Mouse (Mus musculus): Measurements from ENCODE around the gene Tcp10c. TPM values are rescaled to one million over a fixed set of nuclear protein-coding genes. Genes with fewer than 3 reads are reported as not detected.
"Not testable (repeated sequence)": the region's sequence is repeated elsewhere in the genome, so short reads cannot be mapped to it uniquely, and the experiment has no call there.

The Tcp10c gene
- polyA plus RNA-seq, 1 experiment from 2014 or later = 0.08 TPM

- POLR2A ChIA-PET; CTCF ChIA-PET; in situ Hi-C loops (cut with MboI; ENCODE audit: low pct_unique_long_range_greater_than_20kb); H3K27me3 ChIP-seq; DNase-seq (ENCODE audit: low read depth, low spot score); ATAC-seq: not testable (repeated sequence)
Observed at GRCm38 (mm10) chr17:13364196-13364595, 9.8 kb downstream of the Tcp10c start.

- DNase-seq (ENCODE audit: low read depth, low spot score); POLR2A ChIA-PET; in situ Hi-C loops (cut with MboI; ENCODE audit: low pct_unique_long_range_greater_than_20kb); H3K27me3 ChIP-seq; CTCF ChIA-PET; ATAC-seq: not testable (repeated sequence)
Observed at GRCm38 (mm10) chr17:13367181-13367580, 12.8 kb downstream of the Tcp10c start.

- ATAC-seq; H3K27me3 ChIP-seq; in situ Hi-C loops (cut with MboI; ENCODE audit: low pct_unique_long_range_greater_than_20kb); POLR2A ChIA-PET; DNase-seq (ENCODE audit: low read depth, low spot score); CTCF ChIA-PET: not testable (repeated sequence)
Observed at GRCm38 (mm10) chr17:13368658-13369057, 14.3 kb downstream of the Tcp10c start.

GRCm38 (mm10) chr17:13370746-13371145, 16.4 kb downstream of the Tcp10c start:
- H3K27me3 ChIP-seq; ATAC-seq; in situ Hi-C loops (cut with MboI; ENCODE audit: low pct_unique_long_range_greater_than_20kb); DNase-seq (ENCODE audit: low read depth, low spot score); CTCF ChIA-PET; POLR2A ChIA-PET: not testable (repeated sequence)

GRCm38 (mm10) chr17:13378341-13378740, 24.0 kb downstream of the Tcp10c start:
- H3K27me3 ChIP-seq; DNase-seq (ENCODE audit: low read depth, low spot score); CTCF ChIA-PET; POLR2A ChIA-PET; ATAC-seq; in situ Hi-C loops (cut with MboI; ENCODE audit: low pct_unique_long_range_greater_than_20kb): not testable (repeated sequence)

- in situ Hi-C loops (cut with MboI; ENCODE audit: low pct_unique_long_range_greater_than_20kb); H3K27me3 ChIP-seq; ATAC-seq; POLR2A ChIA-PET; CTCF ChIA-PET; DNase-seq (ENCODE audit: low read depth, low spot score): not testable (repeated sequence)
Observed at GRCm38 (mm10) chr17:13379951-13380615, 25.7 kb downstream of the Tcp10c start.

GRCm38 (mm10) chr17:13381286-13381685, 26.9 kb downstream of the Tcp10c start:
- ATAC-seq; H3K27me3 ChIP-seq; CTCF ChIA-PET; POLR2A ChIA-PET; DNase-seq (ENCODE audit: low read depth, low spot score); in situ Hi-C loops (cut with MboI; ENCODE audit: low pct_unique_long_range_greater_than_20kb): not testable (repeated sequence)

GRCm38 (mm10) chr17:13391020-13391419, 36.6 kb downstream of the Tcp10c start:
- ATAC-seq; POLR2A ChIA-PET; DNase-seq (ENCODE audit: low read depth, low spot score); in situ Hi-C loops (cut with MboI; ENCODE audit: low pct_unique_long_range_greater_than_20kb); CTCF ChIA-PET; H3K27me3 ChIP-seq: not testable (repeated sequence)

GRCm38 (mm10) chr17:13399961-13400360, 45.6 kb downstream of the Tcp10c start:
- H3K27me3 ChIP-seq; in situ Hi-C loops (cut with MboI; ENCODE audit: low pct_unique_long_range_greater_than_20kb); POLR2A ChIA-PET; ATAC-seq; CTCF ChIA-PET; DNase-seq (ENCODE audit: low read depth, low spot score): not testable (repeated sequence)

GRCm38 (mm10) chr17:13402118-13402517, 47.7 kb downstream of the Tcp10c start:
- H3K27me3 ChIP-seq; in situ Hi-C loops (cut with MboI; ENCODE audit: low pct_unique_long_range_greater_than_20kb); ATAC-seq; POLR2A ChIA-PET; DNase-seq (ENCODE audit: low read depth, low spot score); CTCF ChIA-PET: not testable (repeated sequence)

- DNase-seq (ENCODE audit: low read depth, low spot score) (peak; percentile 57), ATAC-seq (peak; percentile 97)
- POLR2A ChIA-PET; H3K27me3 ChIP-seq; in situ Hi-C loops (cut with MboI; ENCODE audit: low pct_unique_long_range_greater_than_20kb); CTCF ChIA-PET: not testable (repeated sequence)
Observed at GRCm38 (mm10) chr17:13403527-13404131, 49.3 kb downstream of the Tcp10c start.

- DNase-seq (ENCODE audit: low read depth, low spot score); H3K27me3 ChIP-seq; ATAC-seq; CTCF ChIA-PET; in situ Hi-C loops (cut with MboI; ENCODE audit: low pct_unique_long_range_greater_than_20kb); POLR2A ChIA-PET: not testable (repeated sequence)
Observed at GRCm38 (mm10) chr17:13406023-13406422, 51.7 kb downstream of the Tcp10c start.

GRCm38 (mm10) chr17:13406701-13407100, 52.3 kb downstream of the Tcp10c start:
- POLR2A ChIA-PET, ATAC-seq: not testable (repeated sequence)

GRCm38 (mm10) chr17:13407621-13408256, 53.4 kb downstream of the Tcp10c start:
- H3K27me3 ChIP-seq; in situ Hi-C loops (cut with MboI; ENCODE audit: low pct_unique_long_range_greater_than_20kb); ATAC-seq; CTCF ChIA-PET; POLR2A ChIA-PET; DNase-seq (ENCODE audit: low read depth, low spot score): not testable (repeated sequence)

More at GRCm38 (mm10) chr17:13406701-13407100, 52.3 kb downstream of the Tcp10c start:
- DNase-seq (ENCODE audit: low read depth, low spot score); CTCF ChIA-PET; H3K27me3 ChIP-seq; in situ Hi-C loops (cut with MboI; ENCODE audit: low pct_unique_long_range_greater_than_20kb): not testable (repeated sequence)

GRCm38 (mm10) chr17:13408257-13408633, 53.9 kb downstream of the Tcp10c start:
- CTCF ChIA-PET; POLR2A ChIA-PET; ATAC-seq; H3K27me3 ChIP-seq; in situ Hi-C loops (cut with MboI; ENCODE audit: low pct_unique_long_range_greater_than_20kb); DNase-seq (ENCODE audit: low read depth, low spot score): not testable (repeated sequence)

All from Patski (cell line).